Mouse (Mus musculus) hematopoietic stem cell, adult 5-6 weeks (primary cell): ENCODE measurements around the gene Pias4. TPM values are rescaled to one million over a fixed set of nuclear protein-coding genes. Genes with fewer than 3 reads are reported as not detected.
"Not testable (repeated sequence)": the region's sequence is repeated elsewhere in the genome, so short reads cannot be mapped to it uniquely, and the experiment has no call there.

Source experiments
- ATAC-seq, 2 experiments: fragments of 125-278 bp in 1 of 2; replicated peaks in 1 of 2; 2 replicates each; pipeline ENCODE4 v1.8.0; 2016 to 2017; ENCODE audit warnings: inconsistent platforms in 2 of 2, mild to moderate bottlenecking in 2 of 2, moderate number of reproducible peaks in 2 of 2, low read depth in 1 of 2, moderate TSS enrichment in 1 of 2; ENCODE audit not compliant: low FRiP score in 2 of 2, poor library complexity in 2 of 2, severe bottlenecking in 2 of 2, insufficient read depth in 1 of 2, low TSS enrichment in 1 of 2
- total RNA-seq: library from RNA; stranded (forward); fragments of 172-1452, 232-1000 nt; gene quantifications from 2 replicates; pipeline ENCODE4 v1.2.3, GENCODE M21; 2017

The Pias4 gene
- total RNA-seq, 1 experiment from 2014 or later: 8.7 TPM

- ATAC-seq: no peak
Measured at GRCm38 (mm10) chr10:81177491-81177925, 9.8 kb upstream of the Pias4 start.

- peak; percentile 34 to 47; a peak in 3 of 4 replicates for ATAC-seq
Measured at GRCm38 (mm10) chr10:81176466-81177271, 8.9 kb upstream of the Pias4 start, which contains the start of gene Eef2. Gene Eef2, plus strand, starts transcription at chr10:81176631.

GRCm38 (mm10) chr10:81175936-81176465 lies 8.3 kb upstream of the Pias4 start:
- ATAC-seq: no peak; a peak in 1 of 4 replicates

GRCm38 (mm10) chr10:81175345-81175701 lies 7.6 kb upstream of the Pias4 start:
- not testable (repeated sequence) for ATAC-seq

- peak; percentile 61 to 68 for ATAC-seq
Measured at GRCm38 (mm10) chr10:81174617-81175344, 7.1 kb upstream of the Pias4 start.

- peak; percentile 38 to 54 for ATAC-seq
Measured at GRCm38 (mm10) chr10:81173132-81173531, 5.4 kb upstream of the Pias4 start.

GRCm38 (mm10) chr10:81169411-81169900 lies 1.7 kb upstream of the Pias4 start:
- not testable (repeated sequence) for ATAC-seq

GRCm38 (mm10) chr10:81168521-81169244 lies 960 bp upstream of the Pias4 start:
- ATAC-seq: peak; percentile 51 to 61

GRCm38 (mm10) chr10:81168087-81168431 lies 336 bp upstream of the Pias4 start:
- peak; percentile 8 to 34; a peak in 3 of 4 replicates for ATAC-seq

GRCm38 (mm10) chr10:81165118-81165517 lies 2.6 kb downstream of the Pias4 start:
- no peak for ATAC-seq

GRCm38 (mm10) chr10:81162318-81162652 lies 5.4 kb downstream of the Pias4 start:
- ATAC-seq: peak in 1 of 2 experiments; percentile 15; a peak in 2 of 4 replicates

- peak in 1 of 2 experiments; percentile 29; a peak in 2 of 4 replicates for ATAC-seq
Measured at GRCm38 (mm10) chr10:81161602-81162317, 6.0 kb downstream of the Pias4 start.

- no peak for ATAC-seq
Measured at GRCm38 (mm10) chr10:81154736-81155135, 13.0 kb downstream of the Pias4 start.

GRCm38 (mm10) chr10:81154313-81154712 lies 13.4 kb downstream of the Pias4 start:
- ATAC-seq: no peak

- ATAC-seq: no peak
Measured at GRCm38 (mm10) chr10:81152609-81153008, 15.1 kb downstream of the Pias4 start.

GRCm38 (mm10) chr10:81151261-81151660 lies 16.5 kb downstream of the Pias4 start:
- no peak for ATAC-seq

- no peak for ATAC-seq
Measured at GRCm38 (mm10) chr10:81146296-81146695, 21.4 kb downstream of the Pias4 start.
